In the genomic region with DNA sequence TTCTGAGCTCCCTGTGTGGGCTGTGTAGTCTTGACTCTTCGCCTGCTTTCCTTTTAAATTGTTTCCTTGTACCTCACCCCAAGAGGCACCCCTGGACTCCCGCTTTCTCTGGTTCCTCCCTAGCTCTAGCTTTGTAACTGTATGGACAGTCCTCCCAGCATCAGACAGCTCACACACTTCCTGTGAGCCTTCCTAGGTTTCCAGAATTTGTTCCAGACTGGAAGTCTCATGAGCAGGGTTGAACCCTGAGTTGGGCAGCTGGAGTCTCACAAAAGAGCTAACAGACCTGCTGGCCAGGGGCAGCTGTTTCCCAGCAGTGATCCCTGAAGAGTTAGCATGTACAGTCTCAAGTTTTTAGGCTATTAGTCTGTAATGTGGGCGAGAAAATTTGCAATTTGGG, we compare ENCODE assay signal across 13 mouse cellular contexts.
DNase-seq lines count a peak whose midpoint lies in the region; ATAC-seq and TF ChIP-seq lines count a peak whose summit lies in the region.
"Had no signal": no experiment of that assay in that cellular context is flagged by ENCODE, and none has a peak within 500 bp of the region (broad histone marks: within the 10 kb centered on the region; RNA-seq: fewer than 3 reads in every experiment).

No protein-coding gene starts in this region.

- H3K36me3 ChIP-seq in kidney, embryonic 16.5 days (ENCODE audit: insufficient read depth, low read length) = peaks cover 4% of the 10 kb centered on the region; the same call in 1 of the 2 replicates
- peaks cover 11% of the 10 kb centered on the region for H3K36me3 ChIP-seq in embryonic facial prominence, embryonic 15.5 days

- 0 out of 2 replicates have a peak, but pooled peaks have one; percentile 24 for ATAC-seq in kidney, embryonic 16.5 days (ENCODE audit: low FRiP score, low TSS enrichment)
- ATAC-seq in embryonic facial prominence, embryonic 15.5 days (ENCODE audit: insufficient number of reproducible peaks, low FRiP score, low TSS enrichment, low read depth) = no peak
- ATAC-seq: forebrain, embryonic 16.5 days had no signal

- no peak overlapping the region for H3K9ac ChIP-seq in kidney, embryonic 16.5 days (replicated peaks; ENCODE audit: low read length)
- H3K9ac ChIP-seq in embryonic facial prominence, embryonic 15.5 days = no peak overlapping the region

- WGBS in kidney, embryonic 16.5 days = 56% methylated on average over 3 of the region's 3 CpGs
- WGBS in embryonic facial prominence, embryonic 15.5 days = 69% methylated on average over 3 of the region's 3 CpGs

- no peaks in the 10 kb centered on the region for H3K9me3 ChIP-seq in kidney, embryonic 16.5 days (ENCODE audit: low read length)
- H3K9me3 ChIP-seq in embryonic facial prominence, embryonic 15.5 days (replicated peaks) = no peaks in the 10 kb centered on the region
- H3K9me3 ChIP-seq: hindbrain, embryonic 10.5 days had no signal

- H3K27ac ChIP-seq in kidney, embryonic 16.5 days (ENCODE audit: low read length) = peak overlapping the region; percentile 85
- peak overlapping the region; percentile 58 for H3K27ac ChIP-seq in brown adipose tissue, adult 24 weeks (replicated peaks; ENCODE audit: low read depth, low read length)
- H3K27ac ChIP-seq in embryonic facial prominence, embryonic 15.5 days (replicated peaks) = peak overlapping the region; percentile 39; the same call in 1 of the 2 replicates
- H3K27ac ChIP-seq in left cerebral cortex, adult 2 months = no peak overlapping the region
- H3K27ac ChIP-seq: hindbrain, embryonic 10.5 days had no signal

- no peak overlapping the region for H3K4me2 ChIP-seq in kidney, embryonic 16.5 days (replicated peaks; ENCODE audit: low read depth, low read length)
- no peak overlapping the region for H3K4me2 ChIP-seq in embryonic facial prominence, embryonic 15.5 days (replicated peaks)

- intact Hi-C loops in left cerebral cortex, adult 2 months (cut with DNase I) = no loop called here

- TF ChIP-seq CTCF in left cerebral cortex, adult 2 months (IDR thresholded peaks at IDR 0.05) = no peak

- no peak for DNase-seq in kidney, postnatal 25 days
- DNase-seq in heart, postnatal 4 days = peak; percentile 33
- DNase-seq in B cell, adult 2 months = no peak
- no peak for DNase-seq in left cerebral cortex, adult 2 months (ENCODE audit: extremely low spot score in 1 of 2, low spot score in 2 of 2)
- no peak for DNase-seq in layer of hippocampus, postnatal 25 days (ENCODE audit: extremely low spot score in 1 of 2, low spot score in 1 of 2)
- DNase-seq: cerebellum, adult 2 months; left cerebral cortex, postnatal 4 days had no signal

- H3K27me3 ChIP-seq in kidney, embryonic 16.5 days (ENCODE audit: insufficient read depth, low read length) = no peaks in the 10 kb centered on the region
- H3K27me3 ChIP-seq in embryonic facial prominence, embryonic 15.5 days = no peaks in the 10 kb centered on the region

- H3K4me3 ChIP-seq in kidney, embryonic 16.5 days (ENCODE audit: low read length) = no peak overlapping the region
- H3K4me3 ChIP-seq in brown adipose tissue, adult 24 weeks (ENCODE audit: insufficient read depth, low read depth, low read length) = no peak overlapping the region
- H3K4me3 ChIP-seq in embryonic facial prominence, embryonic 15.5 days (replicated peaks) = no peak overlapping the region
- no peak overlapping the region for H3K4me3 ChIP-seq in left cerebral cortex, adult 2 months
- H3K4me3 ChIP-seq: hindbrain, embryonic 10.5 days; myocyte had no signal

- H3K4me1 ChIP-seq in kidney, embryonic 16.5 days (ENCODE audit: insufficient read depth, low read length) = peaks cover 41% of the 10 kb centered on the region
- peaks cover 38% of the 10 kb centered on the region for H3K4me1 ChIP-seq in brown adipose tissue, adult 24 weeks (ENCODE audit: control insufficient read depth, insufficient read depth, insufficient read length, low read length)
- peaks cover 26% of the 10 kb centered on the region for H3K4me1 ChIP-seq in embryonic facial prominence, embryonic 15.5 days
- H3K4me1 ChIP-seq: hindbrain, embryonic 10.5 days had no signal
